Mouse (Mus musculus): ENCODE data around the gene Pkdcc.

Pkdcc gene

DNA sequence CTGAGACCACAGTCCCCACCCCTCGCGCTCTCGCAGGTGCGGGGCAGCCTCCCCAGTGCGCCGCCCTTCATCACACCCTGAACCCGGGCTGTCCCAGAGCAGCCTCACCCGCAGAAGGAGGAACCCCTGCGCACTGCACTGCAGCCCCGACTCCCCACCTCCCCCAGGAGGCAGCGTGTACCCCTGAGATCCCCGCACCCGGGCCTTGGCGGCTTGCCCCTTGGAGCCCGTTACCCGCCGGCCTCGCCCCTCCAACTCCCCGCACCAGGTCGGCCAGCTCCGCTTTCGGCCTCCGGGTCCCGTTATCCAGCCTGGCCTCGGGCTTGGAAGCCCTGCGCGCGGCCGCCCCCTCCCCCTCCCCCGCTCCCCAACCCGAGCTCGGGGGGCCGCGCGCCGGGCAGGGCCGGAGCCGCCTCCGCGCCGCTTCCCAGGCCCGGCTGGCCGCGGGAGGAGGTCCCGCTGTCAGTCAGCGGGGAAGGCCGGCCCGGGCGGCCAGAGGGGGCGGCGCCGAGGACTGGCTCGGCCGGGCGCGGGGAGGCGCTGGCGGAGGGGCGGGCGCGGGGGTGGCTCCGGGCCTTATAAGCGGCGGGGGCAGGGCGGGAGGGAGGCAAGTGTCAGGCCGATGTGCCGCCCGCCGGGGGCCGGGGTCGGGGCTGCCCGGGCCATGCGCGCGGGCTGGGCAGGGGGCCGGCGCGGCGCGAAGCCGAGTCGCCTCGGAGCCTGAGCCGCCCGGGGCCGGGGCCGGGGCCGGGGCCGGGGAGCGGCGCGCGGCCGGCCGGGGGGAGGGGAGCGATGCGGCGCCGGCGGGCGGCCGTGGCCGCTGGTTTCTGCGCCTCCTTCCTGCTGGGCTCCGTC, at the start of gene Pkdcc:
Pkdcc (plus strand) TSS at position 619 of the 855 bp plus-strand sequence.
- DNase-seq = peak; percentile 58

DNA sequence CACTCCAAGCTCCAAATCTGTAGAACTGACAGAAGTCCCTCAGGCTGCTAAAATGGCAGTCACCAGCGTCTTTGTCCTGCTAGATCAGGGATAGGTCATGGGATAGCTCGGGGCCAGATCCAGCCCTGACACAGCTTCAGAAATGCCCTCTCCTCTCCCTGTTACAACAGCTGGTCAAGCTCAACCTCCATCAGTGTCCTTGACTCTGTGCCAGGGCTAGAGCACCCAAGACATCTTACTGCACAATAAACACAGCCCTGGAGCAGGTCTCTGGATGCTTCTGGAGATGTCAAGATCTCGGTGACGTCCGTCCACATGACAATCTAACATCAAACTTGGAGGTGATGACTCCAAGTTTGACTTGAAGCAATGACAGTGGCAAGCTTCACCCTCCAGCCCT, 48.9 kb upstream of the Pkdcc start:
- DNase-seq = no peak

DNA sequence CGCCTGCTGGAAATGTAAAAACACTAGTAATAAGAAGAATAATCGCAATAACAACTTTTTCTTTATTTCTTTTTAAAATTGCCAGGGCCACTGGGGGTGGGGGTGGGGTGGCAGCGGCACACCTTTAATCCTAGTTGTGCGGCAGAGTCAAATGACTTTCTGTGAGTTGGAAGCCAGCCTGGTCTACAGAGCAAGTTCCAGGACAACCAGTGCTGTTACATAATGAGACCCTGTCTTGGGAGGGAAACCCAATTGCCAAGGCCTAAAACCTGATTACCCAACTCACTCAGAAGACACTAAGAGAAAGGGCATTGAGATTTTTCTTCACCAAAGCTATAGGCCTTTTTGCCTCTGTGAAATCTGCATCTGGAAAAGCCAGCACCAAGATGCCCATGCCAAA, 38.9 kb upstream of the Pkdcc start:
- DNase-seq = no peak

DNA sequence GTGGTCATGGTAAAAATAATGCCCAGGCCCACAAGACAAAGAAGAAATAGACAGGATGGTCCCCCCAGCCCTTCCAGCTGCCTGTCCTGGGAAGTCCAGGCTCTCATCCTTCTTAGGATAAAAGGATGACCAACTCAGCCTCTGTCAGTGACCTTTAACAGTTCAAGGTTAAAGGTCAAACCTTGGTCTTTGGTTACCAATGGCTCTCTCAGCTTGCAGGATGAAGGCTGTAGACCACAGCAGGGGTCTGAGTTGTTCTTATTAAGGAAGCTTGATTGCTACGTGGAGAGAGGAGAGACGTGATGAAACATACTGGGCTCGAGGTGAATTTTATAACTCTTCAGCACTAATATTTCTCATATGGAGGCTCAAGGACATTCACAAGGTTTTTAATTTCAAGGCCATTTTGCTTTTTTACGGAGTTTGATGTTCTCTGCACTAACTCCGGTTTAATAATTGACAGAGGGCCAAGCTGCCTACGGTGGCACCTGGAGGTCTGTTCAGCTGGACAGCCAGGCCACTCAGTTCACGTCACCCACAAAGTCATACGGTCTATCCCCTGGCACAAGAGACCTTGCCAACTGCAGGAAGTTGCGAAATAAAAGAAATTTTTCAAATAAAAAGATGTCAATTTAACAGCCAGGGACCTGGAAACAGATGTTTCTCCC, 36.5 kb upstream of the Pkdcc start:
- DNase-seq = no peak

DNA sequence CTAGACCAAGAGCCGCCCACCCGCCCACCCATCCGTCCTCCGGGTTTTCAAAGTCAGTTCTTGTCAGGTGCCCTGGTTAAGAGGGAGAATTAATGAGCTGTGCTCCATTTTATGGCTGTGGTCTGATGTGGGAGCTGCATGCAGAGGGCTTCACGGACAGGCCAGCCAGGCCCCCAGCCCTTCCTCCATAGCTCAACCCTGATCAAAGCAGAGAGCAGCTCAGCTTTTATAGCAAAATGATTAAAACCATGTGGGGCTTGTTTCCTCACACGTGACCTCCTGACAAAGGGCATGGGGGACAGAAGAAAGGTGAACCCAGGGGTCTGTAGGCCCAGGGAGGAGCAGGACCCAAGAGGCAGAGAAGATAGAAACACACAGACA, 36.0 kb upstream of the Pkdcc start:
- no peak for DNase-seq

DNA sequence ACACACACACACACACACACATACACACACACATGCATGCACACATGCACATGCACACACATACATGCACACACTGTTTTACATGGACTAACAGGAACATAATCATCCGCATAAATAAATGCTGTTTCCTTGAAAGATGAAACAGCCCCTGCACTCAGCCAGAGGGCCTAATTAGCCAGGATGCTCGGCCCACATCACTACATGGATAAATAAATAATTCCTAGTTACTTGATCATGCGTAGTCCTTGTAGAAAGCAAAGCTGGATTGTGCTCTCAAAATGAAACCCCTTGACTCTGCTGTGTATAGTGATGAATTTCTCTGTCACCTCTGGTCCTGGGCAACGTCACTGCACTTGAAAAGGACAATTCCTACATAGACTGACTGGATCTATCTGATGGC, 35.5 kb upstream of the Pkdcc start:
- no peak for DNase-seq

DNA sequence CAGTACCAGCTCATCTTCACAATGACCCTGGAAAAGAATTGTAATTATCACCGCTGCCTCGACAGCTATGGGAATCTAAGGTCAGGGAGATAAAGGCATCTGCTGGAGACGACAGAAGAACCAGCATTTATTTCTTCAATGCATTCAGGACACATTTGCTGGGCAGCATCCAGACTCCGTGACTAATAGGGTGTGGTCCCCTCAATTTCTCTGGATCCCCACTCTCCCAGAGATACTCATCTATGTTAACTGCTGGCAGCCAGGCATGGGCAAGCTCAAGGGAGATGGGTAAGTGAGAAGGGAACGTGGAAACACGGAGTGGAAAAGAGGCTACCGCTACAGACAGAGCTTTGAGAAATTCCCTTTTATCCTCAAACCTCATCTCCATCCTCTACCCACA, 34.0 kb upstream of the Pkdcc start:
- no peak for DNase-seq

DNA sequence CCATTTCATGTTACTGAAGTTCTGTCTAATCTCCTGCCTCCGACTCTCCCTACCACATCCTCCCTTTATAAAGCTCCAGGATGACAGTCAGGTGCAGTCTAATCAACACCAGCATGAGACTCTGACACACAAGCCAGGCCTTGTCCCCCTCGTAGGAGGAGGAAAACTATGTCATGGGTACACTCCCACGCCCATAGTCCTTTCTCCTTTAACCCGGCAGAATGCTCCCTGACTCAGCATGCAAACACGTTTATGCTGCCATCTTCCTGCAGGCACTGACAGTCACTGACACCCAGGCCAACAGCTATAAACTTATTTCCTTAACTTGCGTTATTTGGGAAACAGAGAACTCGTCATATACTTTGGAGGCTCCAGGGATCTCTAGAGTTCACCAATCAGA, 33.5 kb upstream of the Pkdcc start:
- DNase-seq = no peak

DNA sequence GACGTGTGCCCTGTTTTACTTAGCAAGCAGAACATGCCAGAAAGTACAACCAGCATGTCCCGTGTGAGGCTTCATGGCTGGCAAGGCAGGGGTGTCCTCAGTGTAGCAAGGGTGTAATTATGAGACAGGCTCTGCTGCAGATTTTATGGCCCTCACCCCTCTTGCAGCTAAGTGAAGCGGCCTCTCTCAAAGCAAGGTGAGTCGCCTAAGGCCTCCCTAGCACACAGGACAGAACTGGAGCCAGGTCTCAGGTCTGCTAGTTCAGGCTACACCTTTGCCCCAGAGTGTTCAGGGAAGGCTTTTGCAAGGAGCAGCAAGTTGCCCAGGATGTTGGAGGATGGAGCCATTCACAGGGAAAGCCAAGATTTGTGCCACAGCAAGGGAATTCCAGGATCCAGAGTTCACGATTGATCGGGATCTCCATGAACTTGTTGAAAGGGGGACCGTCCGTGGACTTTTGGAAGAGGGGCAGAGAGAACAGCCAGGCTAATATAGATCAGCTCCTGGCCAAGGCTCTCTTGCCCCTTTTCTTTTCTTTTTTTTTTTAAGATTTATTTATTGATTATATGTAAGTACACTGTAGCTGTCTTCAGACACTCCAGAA, 32.9 kb upstream of the Pkdcc start:
- no peak for DNase-seq

DNA sequence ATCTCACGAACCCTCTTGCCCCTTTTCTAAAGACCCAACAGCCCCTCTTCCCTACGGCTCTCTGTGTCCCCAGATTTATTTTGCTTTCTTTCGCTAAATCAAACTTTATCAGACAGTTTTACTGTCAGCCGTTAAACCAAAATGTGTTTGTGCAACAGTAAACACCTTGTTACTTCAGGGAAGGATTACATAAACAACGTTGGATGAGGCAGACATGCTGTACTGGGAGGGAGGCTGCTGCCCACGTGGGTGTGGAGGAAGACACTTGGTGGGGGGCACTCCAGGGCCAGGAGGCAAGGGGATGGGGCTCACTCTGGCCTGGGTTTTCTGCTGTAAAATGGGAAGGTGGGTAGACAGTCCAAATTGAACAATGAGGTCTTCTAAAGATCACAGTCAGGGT, 32.3 kb upstream of the Pkdcc start:
- no peak for DNase-seq

DNA sequence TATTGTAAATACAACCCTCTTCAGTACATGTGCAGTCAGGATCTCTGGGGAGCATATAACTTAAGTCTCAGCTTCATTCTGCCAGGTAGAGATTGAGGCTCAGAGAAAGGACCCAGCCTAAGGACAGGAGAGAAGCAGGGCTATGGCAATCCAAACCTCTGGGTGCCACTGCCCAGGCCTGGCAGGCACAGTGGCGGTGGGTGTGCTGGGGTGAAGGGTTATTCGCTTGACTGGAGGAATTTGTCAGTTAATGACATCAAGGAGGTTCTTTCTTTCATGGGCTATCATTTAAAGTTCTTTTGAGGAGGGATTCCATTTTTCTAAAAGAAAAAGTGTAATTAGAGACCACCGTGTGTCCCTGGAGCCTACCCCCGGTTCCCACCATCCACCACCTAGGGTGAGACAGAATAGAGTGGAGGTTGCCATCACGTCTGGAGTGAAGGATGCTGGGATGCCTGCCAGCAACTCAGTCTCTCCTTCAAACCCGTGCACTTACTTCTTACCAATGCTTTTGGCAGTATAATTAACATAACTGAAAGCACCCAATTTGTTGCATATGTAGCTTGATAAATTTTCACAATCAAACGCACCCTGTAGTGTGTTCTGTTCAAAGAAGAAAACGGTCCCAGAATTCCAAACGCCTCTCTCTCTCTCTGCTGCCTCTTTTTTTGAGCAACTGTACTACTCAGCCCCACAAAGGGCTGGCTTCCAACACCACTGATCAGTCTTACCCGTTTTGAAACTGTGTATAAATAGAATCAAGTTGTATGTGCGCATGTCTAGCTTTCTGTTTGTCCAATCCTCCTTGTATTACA, 27.1 kb upstream of the Pkdcc start:
- DNase-seq = no peak

DNA sequence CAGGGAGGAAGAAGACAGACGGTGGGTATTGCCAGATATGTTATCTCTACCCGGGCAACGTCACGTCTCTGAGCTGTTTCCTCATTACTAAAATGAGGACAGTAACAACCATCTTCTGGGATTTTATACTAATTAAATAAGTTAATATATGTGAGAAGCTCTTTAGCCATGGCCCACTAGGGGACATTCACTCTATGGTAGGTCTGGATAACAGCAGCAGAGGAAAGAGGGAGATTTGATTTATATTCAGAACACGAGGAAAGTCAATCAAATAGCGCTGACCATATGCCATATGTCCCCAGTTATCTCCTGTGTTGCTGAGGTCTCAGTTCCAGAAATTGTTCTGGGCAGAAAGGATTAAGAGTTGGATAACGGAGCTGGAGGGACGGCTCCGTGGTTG, 24.3 kb upstream of the Pkdcc start:
- no peak for DNase-seq

DNA sequence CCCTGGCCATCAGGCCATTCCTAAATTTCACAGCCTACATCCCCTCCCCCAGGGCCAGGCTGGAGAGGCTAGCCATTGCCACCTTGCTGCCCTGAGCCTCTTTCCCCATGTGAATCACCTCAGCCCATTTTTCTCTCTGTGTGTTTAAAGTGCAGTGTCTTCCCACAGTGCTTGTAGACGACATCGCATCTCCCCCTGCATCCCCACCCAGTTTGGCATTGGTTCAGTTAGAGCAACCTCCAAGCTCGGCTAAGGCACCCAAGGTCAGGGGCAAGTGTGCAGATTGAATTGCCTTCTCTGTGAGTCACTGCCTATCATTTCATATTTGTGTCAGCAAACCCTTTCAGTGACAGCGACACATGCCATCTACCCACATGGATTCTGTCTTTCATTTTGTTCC, 20.6 kb upstream of the Pkdcc start:
- no peak for DNase-seq

DNA sequence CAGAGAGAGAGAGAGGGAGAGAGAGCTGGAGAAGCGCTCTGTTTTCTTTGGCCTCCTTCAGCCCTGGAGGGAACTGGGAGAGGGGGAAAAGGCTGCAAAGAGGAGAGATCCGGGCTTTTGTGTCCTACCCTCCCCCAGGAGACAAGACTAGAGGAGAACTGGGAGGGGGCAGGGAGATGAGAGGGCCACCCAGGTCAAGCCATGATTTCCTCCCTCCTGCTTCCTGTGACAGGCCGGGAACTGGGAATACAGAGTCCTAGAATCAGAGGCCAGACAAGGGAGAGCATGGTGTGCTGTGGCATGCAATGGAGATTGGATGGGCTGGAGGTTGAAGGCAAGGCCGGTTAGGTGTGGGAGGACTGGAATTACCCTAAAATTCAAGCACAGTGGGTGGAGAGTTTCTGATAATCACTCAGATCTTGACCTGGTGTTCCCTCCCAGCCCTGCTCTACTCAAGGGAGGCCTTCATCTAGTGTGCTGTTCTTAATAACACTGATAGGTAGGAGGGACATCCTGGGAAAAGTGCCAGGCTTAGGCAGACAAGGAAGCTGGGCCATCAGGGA, 17.6 kb upstream of the Pkdcc start:
- DNase-seq = no peak

DNA sequence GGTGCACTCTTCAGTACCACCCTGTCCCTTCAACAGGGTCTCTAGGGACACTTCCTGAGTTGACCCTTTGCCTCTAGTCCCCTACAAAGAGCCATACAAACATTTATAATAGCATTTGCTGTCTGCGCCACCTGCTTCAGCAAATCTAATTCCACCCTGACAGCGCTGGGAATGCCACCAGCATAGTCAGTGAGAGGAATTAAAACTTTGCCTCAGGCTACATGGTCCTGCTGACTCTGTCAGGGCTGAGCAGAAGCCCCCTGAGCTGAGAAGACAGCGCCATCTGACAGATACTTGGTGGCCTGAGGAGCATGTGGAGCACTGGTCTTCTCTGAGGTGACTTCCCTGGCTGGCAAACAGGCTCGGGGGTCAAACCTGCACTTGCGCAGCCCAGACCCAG, 14.6 kb upstream of the Pkdcc start:
- no peak for DNase-seq

DNA sequence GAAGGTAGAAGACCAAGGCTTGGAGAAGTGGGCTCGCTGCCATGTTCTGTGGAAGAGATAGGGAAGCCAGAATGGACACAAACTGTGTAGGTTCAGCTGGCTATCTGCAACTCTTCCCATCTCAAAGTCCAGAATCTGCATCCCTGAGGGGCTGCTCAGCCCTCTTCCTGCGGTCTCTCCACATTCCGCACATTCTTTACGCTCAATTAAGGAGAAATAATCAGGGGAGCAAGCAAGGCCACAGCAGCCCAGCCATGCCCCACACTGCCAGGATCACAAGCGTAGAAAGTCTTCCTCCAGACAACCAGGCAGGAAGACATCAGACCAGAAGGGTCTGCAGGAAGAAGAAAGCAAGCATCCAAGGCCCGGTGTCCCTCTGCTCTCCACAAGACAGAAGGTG, 13.8 kb upstream of the Pkdcc start:
- no peak for DNase-seq

DNA sequence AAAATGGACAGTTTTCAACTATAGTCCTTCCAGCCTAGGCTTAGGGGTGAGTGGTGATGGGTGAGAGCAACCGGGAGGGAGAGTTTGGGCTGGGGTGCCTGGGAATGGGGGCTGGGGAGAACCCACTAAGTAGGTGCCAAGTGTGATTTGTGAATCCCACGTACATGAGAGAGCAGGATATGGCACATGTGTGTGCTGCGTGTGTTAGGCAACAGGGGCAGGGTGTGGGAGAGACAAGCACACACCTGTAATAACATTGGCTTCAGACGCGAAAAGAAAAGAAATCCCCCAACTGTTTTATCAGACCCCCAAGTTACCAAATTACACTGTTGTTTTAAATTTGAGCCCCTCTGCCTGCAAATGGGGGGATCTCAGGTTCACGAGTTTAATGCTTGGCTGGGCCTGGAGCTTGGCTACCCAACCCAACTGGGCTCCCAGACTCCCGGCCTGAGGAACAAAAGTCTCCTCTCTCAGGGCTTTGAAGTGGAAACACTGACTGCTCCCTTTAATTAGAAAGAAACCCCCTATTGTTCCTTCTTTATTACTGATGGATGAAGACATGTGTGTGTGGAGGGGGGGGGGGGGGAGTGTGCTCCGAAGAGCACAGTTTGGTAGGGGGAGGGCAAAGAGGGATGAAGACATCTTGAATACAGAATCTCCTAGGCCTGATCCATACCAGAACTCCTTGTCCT, 11.3 kb upstream of the Pkdcc start:
- no peak for DNase-seq

DNA sequence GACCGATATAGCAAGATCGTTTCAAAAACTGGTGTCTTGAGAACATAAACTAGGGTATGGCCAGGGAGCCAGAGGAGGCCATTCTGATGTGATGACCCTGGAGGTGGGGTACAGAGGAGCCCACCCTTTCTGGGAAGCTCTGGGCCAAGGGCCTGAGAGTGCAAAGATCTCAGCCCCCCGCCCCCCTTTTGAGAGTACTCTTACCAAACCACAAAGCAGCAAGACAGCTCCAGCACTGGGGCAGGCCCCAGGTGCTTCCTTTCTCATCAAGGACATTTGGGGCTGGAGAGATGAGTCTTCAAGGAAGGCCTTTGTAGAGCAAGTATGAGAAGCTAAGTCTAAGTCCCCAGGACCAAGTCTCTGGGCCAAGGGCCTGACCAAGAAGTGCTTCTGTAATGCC, 7.8 kb upstream of the Pkdcc start:
- DNase-seq = no peak

DNA sequence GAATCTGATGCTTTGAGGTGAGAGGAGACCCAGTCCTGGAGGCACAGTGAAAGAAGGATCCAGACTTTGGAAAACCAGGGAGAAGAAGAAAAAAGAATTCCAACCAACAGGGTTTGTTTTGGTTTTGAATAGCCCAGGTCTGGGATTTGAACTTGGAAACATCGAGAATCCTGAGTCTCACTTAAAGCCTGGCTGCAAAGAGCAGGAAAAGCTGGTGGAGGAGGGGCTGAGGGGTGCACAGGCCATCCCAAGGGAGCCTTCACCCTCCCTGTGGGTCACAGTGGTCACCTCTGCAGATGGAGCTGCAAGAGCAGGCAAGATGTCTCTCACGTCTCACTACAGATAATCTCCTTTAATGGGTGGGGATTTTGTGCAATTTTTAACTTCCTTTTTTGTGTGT, 6.6 kb upstream of the Pkdcc start:
- DNase-seq = no peak

DNA sequence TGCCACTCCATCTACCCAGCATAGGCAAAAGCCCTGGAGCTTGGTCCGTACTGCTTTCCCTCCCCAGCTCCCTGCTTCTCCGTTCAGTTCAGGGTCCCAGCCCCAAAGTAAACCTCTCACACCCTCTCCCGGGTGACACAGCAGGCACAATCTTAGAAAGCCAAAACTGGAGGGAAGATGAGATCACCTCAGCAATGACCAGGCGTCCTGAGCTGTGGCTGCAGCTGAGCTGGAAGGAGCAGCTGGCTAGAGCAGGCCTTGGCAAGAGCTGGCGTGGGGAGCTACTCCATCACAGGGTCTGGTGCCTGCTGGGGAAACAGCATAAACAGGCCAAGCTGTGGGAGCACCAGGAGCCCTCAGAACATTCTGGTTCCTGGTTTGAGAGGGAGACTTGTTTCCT, 4.6 kb upstream of the Pkdcc start:
- DNase-seq = no peak

DNA sequence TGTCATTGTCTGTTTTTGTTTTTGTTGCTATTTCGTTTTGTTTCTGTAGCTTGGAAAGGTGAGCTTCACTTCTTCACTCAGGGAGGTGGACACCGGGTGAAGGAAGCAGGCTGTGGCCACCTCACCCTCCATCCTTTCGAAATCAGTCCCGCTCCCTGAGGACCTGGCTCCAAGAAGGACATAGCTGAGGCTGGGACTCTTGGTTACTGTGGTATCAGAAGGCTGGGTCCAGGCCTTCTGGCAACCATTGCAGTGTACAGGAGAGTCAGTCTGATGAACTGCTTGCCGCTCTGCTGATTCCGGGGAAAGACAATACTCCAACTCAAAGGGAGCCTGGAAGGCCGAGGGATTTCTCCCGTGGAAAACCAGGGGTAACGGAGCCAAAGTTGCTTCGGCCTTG, 3.9 kb upstream of the Pkdcc start:
- no peak for DNase-seq

DNA sequence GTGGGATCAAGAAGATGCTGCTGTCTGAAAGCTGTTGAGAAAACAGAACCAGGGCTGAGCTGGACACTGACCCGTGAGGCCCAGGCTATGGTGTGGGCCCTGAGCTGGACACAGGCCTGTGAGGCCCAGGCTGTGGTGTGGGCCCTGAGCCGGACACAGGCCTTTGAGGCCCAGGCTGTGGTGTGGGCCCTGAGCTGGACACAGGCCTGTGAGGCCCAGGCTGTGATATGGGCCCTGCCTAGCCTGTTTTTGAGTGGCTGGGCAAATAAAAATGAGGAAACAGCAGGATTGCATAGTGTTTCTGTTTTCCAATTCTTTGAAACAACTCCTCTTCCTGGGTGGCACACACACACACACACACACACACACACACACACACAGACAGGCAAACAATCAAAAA, 2.7 kb upstream of the Pkdcc start:
- DNase-seq = no peak

All from cerebellum, adult 9-11 months (tissue).